Mouse (Mus musculus) cerebellum, adult 8-10 months (tissue): ENCODE data around the gene Kcnab1.
"Not testable (repeated sequence)": the region's sequence is repeated elsewhere in the genome, so short reads cannot be mapped to it uniquely, and the experiment has no call there.

Experiments
- DNase-seq: peaks from one replicate; pipeline ENCODE4 v3.0.0; 2022

Gene Kcnab1

DNA sequence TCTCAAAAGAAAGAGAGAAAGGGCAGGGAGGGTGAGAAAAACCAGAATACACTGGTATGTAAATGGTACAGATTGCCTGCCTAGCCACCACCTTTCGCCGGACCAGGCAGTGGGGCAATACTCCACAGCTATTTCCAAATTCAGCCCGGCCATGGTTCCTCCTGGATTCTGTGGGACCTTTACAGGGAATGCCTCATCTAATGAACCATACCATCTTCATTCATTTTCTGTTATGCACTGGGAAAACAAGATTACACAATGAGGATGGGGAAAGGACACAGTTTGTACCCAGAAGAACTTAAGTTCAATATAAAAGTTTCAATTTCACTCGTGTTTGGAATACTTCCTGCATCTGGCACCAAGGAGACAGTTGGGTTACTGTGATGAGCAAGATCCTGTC lies 263.4 kb downstream of the Kcnab1 start:
- DNase-seq, result no peak

DNA sequence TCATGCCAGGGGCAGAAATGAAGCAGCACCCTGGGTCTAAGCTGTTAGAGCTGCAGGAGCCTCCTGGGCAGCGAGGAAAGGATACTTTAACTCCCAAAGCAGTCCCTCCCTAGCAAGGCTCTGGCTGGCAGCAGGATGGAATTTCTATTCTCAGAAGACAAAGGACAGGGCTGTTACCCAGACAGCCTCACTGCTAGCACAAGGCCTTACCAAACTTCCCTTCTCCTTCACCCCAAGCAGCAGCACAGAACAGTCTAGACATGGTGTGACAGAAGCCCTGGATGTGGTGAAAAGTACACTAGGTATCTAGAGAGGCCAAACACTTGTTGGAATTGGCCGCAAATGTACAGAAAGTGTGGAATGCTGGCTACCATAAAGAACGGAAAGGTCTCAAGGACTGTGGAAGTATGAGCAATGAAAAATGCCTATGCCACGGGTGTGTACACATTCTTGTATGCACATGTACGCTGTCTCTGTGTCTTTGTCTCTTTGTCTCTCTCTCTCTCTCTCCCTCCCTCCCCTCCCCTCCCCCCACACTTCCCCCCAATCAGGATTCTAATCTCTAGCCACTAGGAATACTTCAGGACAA lies 264.5 kb downstream of the Kcnab1 start:
- no peak for DNase-seq

DNA sequence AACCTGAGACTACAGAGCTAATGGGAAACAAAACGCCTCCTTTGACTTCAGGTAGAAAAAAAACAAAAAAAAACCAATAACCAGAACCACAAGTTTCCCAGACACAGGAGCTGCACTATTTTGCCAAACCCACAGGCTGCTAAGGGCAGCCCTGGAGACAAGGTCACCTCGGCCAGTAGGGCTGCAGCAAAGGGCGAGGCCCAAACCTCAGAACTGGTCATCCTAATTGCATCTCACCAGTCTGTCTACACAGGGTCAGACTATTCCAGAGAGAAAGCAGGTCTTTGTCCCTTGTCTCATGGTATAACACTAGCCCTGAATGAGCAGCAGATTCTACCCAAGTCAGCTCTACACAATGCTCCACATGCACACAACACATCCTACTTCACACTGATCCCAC lies 265.5 kb downstream of the Kcnab1 start:
- no peak for DNase-seq

DNA sequence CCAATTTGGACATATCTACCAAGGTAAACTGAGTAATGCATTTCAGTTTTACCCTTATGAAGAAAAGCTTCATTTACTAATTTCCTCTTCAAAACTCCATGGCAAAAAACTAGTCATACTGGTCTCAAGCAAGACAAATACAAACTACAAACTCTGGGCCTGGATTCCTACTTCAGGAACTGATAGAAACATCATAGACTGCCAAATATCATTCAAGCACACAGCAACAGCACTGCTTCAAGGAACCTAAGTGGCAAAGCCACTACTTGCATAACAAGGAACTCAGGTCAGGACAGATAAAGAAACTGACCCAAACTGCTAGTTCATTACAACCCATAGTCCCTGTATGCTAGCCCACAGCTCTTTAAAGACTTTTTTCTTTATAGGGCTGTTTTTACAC lies 269.5 kb downstream of the Kcnab1 start:
- DNase-seq, result no peak

DNA sequence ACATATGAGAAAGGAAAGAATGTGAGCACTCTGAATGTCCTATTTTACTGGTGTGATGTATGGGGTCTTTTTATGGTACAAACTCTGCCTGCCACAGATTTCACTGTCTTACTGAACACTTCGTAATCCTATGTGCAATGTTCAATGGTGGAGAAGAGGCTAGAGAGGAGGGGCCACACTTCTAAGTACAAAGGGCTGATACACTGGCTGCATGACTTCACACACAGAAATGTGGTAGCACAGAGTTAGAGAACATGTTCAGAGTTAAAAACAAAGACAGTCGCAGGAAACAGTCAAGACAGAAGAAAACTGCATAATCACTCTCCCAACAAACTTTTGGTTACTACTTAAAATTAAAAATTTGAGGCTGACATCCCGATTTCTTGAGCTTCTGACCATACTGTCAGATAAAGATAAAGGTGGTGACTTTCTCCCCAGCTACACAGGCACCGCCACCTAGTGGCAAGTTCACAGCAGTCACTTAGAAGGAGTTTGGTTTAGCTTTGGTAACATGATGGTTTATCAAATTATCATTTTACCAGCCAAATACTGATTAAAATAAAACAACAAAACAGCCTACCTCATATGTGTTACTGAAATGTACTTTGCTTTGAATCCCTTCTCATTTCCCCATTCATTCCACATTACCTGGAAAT lies 270.8 kb downstream of the Kcnab1 start:
- peak; percentile 38 for DNase-seq

DNA sequence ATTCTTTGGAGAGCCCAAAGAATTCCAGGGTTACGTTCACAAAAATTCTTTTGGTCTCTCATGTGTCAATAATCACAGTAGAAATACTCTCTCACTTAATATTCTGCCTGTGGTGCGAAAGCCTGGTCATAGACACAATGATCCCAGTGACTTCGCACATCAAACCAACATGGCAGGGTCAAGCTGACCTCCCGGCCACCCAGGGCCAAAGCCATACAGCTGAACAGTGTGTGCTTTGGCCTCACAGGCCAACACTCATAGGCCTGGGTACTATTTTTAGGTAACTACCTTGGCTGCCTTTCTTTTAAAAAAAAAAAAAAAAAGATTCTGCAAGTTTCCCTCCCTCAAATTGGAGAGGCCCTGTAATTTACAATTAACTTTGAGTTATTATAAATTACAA lies 271.9 kb downstream of the Kcnab1 start:
- no peak for DNase-seq

DNA sequence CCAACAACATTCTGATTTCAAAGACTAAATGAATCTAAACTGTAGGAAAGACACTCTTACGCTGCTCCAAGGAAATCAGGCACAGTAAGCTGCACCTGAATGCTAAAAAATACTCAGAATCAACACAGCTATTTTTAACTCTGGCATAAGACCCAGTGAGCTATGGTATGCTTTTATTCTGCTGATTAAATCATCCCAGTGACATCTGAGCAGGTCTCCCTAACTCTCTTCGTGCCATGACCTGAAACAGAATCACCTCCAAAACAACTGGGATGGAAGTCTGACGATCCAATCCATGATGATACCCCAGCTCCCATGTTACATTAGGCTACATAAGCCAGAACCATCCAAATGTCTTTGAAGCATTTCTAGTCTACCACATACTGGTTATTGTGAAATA lies 275.2 kb downstream of the Kcnab1 start:
- no peak for DNase-seq

DNA sequence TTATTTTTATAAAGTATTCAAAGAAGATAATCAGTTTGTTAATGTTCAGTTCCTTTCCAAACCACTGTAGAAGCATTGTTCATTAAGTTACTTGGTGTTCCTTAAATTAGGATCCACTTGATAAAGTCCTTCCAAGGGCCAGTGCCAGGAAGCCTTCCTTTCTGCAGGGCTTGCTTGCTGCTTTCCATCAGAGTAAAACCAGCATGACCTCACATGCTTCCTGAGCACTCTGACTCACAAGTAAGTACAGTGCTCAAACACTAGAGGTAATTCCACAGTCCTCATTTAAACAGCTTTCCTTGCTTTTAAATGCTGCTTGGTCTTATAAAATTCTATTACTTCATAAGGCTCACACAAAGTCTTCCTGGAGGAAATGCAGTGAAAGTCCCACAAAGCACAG lies 276.6 kb downstream of the Kcnab1 start:
- no peak for DNase-seq

DNA sequence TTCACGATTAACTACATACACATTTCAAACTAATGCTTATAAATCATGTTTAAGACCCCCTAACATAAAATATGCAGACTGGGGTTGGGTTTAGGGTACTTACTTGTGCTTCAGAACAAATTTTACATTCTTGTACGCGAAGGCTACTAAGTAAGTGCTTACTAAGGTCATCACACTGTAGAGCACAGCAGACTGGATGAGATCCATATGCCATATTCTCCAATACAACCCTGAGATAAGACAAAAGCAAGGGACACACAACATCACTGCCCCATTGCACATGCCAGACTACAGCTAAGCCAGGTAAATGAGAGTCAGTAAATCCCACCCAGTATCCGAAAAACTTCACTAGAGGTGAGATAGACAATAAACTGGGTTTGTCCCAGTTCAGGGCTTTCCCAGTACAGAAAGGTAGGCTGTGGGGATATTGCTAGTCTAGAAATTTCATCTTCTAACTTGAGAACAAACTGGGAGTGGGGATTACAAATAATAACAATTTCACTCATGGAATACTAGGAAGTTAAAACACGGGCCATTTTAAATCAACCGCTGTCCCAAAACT lies 282.1 kb downstream of the Kcnab1 start:
- no peak for DNase-seq

DNA sequence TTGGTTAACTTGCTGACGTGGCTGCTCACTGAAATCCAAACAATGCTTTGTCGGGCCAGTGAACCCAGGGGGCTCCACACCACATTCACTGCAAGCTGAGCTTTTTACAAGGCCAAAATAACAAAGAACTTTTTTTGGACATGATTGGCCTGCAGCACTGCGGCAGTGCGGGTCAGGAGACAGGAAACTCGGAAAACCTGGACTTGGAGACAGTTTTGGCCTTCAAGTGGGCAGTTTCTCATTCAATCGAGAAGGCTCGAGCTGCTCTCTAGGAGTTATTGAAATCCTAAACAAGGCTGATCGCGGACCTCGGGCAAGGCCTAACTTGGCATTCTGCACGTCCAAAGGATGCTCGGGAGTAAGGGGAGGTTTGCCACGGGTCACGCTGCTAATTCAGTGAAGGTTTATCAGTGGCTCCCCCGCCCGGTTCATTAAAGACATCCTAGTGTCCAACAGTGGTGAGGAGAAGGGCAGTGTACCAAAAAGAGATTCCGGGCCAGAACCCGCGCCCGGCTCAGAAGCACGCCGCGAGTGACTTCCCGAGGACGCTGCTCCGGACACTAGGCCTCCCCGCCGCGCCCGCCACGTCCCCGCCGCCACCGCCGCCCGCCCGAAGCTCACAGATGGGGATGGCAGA lies 282.7 kb downstream of the Kcnab1 start:
- no peak for DNase-seq

DNA sequence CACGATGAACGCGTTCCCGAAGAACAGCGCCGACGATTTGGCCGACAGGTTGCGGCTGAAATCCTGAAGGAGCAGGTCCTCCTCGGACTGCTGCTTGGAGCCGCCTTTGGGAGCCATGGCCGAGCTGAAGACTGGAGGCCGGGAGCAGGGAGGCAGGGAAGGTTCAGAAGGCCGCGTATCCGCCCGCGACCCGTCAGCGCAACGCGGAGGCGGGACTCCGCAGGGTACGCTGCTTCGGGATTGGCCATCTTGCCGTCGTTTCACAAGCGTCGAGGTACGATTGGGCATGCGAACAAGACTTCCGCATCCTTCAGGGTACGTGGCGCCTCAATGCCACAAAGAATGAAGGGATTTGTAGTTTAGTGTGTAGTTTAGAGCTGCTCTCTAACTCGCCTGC lies 283.2 kb downstream of the Kcnab1 start, which contains the start of gene Ssr3:
Gene Ssr3 (minus strand): TSS at position 203 of the 397 bp plus-strand sequence.
- peak; percentile 96 for DNase-seq

DNA sequence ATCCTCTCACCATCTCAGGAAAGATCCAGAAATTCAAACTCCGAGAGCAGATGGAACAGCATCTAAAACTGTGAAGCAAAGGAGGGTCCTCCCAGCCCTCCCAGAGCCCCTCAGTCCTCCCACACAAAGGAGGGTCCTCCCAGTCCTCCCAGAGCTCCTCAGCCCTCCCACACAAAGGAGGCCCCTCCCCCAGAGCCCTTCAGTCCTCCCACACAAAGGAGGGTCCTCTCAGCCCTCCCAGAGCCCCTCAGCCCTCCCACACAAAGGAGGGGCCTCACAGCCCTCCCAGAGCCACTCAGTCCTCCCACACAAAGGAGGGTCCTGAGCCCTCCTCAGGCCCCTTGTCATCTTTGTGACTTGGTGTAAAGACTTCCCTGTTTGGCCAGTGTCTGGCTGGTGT lies 285.9 kb downstream of the Kcnab1 start:
- DNase-seq, result not testable (repeated sequence)

DNA sequence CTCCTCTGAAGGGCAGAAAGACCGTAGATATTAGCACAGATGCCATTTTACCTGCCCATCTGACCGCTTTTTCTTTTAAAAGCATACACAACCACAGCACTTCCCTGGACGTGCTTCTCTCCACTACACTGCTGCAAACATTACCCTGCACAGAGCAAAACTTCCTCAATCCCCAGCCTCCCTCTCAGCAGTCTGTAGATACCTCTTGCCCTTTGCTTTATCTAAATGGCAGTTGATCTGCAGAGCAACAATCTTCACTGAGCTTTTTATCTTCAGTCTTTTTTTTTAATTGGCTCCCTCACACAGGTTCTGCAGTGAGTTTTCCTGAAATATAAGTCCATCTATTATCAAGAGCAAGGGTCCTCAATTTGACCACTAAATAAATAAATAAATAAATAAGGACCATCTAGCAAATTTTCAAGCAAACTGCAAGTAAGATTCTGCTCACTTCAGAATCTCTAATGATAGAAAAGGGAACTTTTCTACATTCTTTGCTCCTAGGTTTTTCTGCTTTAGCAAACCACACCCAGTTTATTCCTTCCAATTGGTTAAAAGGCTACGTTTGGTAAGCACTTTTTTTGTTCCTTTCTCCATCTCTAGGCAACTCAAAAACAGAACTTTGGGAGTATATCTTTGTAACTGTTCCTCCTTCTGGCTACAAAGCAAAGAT lies 287.8 kb downstream of the Kcnab1 start:
- no peak for DNase-seq

DNA sequence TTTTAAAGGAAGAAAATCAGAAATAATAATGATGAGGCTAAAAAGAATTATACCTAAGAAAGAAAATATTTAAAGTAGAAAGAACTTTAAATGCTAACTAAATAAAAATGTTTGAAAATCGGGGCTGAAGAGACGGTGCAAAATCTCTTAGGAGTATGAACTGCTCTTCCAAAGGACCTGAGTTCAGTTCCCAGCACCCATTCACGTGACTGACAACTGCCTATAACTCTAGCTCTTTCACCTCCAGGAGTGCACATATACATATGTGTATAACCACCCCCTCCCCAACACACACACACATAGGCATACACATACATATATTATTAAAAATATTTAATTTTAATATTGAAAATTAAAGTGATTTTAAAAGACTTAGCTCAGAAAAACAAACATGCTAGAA lies 288.4 kb downstream of the Kcnab1 start:
- no peak for DNase-seq

DNA sequence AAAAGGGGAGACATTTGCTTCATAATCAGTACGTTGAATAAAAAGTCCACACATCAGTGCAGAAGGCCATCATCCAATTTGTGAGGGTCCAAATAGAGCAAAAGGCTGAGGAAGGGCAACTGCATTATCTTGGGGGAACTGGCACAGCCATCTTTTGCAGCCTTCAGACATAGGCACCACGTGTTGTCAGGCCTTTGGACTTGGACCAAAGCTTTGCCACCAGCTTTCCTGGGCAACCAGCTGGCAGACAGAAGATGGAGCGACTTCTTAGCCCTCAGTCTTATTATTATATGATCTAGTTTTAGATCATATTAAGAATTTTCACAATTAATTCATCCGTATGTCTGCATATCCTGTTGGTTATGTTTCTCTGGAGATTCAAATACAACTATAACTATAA lies 296.6 kb downstream of the Kcnab1 start:
- no peak for DNase-seq

DNA sequence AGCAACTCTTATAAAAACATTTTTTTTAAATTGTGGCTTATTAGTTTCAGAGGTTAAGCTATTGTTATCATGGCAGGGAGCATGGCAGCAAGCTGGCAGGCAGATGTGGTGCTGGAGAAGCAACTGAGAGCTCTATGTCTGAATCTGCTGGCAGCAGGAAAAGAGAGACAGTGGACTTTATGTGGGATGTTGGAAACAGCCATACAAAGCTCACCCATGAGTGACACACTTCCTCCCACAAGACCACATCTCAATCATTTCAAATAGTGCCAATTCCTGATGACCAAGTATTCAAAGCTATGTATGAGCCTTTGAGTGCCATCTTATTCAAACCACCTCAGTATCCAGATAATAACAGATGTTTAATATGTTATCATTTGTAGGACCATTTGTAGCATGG lies 298.7 kb downstream of the Kcnab1 start:
- DNase-seq, result no peak

DNA sequence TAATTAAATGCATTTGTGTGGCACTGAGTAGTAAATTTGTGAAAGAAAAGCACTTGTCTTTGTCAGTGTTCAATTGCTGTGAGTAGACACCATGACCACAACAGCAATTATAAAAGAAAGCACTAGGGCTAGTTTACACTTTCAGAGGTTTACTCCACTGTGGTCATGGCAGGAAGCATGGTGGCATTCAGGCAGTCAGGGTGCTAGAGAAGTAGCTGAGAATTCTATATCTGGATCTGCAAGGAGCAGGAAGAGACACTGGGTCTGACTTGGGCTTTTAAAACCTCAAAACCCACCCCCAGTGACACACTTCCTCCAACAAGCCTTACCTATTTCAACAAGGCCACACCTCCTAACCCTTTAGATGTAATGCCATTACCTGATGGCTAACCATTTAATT lies 307.4 kb downstream of the Kcnab1 start:
- no peak for DNase-seq

DNA sequence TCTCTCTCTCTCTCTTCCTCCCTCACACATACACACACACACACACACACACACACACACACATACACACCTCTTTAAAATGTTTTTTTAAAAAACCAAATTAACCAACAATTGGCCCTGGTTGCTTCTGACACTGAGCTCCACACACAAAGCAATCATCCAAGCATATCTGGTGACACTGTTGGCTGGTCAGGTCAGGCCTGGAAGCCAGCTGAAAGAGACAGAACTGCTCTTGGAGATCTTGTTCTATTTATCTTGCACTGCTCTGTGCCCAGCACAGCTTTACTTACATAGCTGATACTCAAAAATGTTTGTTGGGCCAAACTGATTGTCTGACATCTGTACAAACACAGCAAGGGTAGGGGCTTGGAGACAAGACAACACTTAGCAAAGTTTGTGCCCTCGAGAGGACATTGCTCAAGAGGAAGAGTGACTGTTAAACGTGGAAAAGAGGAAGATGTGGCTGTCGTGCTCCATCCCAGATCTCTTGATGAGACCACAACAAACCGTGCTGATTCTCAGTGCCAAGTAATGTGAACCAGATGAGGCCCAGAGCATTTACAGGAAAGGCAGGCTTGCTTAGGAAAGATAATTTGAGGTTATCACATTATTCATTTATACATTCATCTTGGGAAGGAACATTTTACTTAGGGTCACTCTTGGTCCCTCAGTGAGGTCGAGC lies 308.9 kb downstream of the Kcnab1 start:
- no peak for DNase-seq

DNA sequence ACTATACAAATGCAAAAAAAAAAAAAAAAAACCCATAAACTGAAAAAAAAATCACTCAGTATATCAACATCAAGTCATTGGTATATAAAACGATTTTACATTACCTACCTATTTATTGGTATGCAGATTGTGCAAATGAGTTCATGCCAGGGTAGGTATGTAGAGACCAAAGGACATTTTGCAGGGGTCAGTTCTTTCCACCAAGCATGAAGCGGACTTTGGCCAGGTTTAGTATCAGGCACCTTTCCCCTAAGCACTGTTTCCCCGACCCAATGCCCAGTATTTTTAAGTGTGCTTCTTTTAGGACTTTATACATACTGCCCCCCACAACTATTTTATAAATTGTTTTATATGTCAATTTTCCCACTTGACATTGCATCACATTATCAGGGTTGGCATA lies 310.5 kb downstream of the Kcnab1 start:
- DNase-seq, result no peak
